Mouse (Mus musculus) spleen, adult 18-20 months (tissue): Measurements from ENCODE around the gene Hsf2bp.

Source experiments
- DNase-seq, 2 experiments: peaks; one replicate each; pipeline ENCODE4 v3.0.0; 2022; ENCODE audit warnings: mixed read lengths in 2 of 2

Hsf2bp gene

DNA sequence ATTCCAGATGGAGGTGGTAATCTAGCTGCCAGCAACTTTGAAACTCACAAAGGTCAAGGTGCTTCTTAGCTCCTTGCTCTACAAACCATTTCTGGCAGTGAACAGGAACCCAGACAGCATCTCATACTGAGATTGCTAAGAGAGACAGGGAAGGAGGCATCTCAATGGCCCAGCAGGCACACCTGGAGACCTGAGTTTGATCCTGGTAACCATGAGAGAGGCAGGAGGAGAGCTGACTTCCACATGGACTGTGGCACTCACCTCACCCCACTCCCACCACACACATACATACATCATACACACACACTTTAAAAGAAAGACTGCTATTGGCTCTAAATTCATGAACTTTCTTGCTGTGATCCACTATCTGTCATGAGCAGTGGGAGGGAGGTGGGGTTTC, 59.0 kb downstream of the Hsf2bp start:
- DNase-seq = no peak

- no peak for DNase-seq
These were observed 59.6 kb downstream of the Hsf2bp start for GRCm38 (mm10) chr17:31976501-31976900.

GRCm38 (mm10) chr17:31974694-31975093, 61.5 kb downstream of the Hsf2bp start:
- no peak for DNase-seq

- DNase-seq = no peak
These were observed 62.4 kb downstream of the Hsf2bp start for GRCm38 (mm10) chr17:31973664-31974230.

DNA sequence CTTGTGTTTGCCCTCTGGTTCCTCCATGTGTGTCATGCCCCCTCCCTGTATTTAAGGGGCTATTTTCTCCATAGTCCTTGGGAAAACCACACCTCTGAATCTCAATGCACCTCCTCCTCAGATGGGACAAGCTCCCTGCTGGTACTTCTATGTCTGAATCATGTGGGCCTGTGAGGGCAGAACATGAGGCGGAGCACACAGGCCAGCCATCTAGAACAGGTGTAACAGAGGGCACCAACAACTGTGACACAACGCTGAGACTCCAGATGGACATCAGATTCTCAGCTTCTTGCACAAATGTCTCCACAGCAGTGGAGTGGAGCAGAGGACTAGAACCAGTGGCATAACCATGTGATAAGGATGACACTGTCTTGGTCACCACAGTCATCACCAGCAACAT, 65.3 kb downstream of the Hsf2bp start:
- DNase-seq = no peak

GRCm38 (mm10) chr17:31968801-31969200, 67.3 kb downstream of the Hsf2bp start:
- no peak for DNase-seq

DNA sequence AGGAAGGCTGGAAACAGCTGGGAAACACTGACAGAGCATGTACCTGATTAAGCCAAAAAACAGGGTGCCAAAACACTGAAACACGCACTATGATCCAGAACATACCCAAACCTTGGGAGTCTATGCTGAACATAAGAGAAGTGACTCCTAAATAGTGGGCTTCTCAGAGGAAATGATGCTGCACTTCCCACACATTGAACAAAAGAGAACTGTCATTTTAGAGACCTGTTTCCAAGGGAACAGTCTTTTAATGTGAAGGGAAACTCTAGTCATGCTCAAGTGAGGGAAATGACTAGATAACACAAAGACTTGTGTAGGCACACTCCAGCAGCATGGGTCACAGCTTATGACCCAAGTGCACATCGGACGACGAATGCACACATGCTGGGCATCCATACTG, 68.8 kb downstream of the Hsf2bp start:
- no peak for DNase-seq

DNA sequence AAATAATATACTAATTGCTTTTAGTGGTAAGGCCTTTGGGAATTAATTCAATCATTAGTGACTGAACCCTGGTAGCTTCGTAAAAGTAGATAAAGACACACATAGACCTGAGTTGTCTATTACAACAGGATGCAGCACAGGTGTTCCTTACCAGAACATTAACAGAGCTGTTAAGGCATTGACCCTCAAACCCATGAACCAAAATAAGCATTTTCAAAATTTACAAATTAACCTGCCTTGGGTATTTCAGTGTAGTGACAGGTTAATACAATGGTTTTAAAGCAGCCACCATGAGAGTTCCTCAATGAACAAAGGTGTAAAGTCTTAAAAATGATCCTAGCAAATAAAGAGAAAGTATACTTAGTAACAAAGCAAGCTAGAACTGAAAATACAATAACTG, 69.6 kb downstream of the Hsf2bp start:
- DNase-seq = no peak

- peak in 1 of 2 experiments; percentile 9 for DNase-seq
These were observed 70.5 kb downstream of the Hsf2bp start for GRCm38 (mm10) chr17:31965623-31966022.

DNA sequence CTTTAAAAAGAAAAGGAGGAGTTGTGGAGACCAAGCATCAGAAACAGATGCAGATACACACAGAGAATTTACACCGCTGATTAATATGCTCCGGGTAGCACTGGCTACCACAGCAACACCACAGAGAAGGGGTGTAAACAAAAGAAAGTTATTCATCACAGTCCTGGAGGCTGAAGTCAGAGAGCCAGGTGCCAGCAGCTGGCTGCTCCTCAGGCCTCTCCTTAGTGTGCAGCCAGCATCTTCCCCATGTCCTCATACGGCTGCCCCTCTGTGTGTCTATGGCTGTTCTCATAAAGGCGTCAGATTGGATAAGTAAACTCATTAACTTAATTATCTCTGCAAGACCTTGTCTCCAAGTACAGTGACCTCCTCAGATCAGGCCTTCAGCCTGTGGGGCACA, 73.2 kb downstream of the Hsf2bp start:
- no peak for DNase-seq

GRCm38 (mm10) chr17:31962281-31962680, 73.9 kb downstream of the Hsf2bp start:
- no peak for DNase-seq

DNA sequence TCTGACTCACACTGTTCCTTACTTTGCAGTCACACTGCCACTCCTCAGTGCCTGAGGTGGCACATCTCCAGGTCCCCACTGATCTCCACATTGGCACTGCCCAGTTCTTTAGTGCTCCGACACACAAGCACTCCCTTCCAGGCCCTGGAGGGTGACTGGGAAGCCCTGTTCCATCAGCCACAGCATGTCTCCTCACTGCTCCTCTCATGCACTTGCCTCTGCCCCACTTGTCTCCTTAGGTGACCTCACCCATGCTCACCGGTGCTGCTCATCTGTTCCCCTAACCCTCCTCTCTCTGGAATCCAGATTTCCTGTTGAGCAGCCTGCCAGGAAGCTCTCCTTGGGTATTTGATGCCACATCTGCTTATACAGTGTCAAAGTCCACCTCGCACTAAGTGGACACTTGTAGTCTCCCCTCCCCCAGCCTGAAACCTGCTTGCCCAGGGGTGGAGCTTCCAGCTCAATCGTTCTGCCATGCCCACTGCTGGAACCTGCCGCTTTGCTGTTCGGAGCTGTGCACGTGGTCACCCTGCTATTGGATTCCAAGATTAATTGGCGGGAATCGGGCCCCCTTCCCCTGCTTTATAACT, 81.5 kb downstream of the Hsf2bp start:
- no peak for DNase-seq

DNA sequence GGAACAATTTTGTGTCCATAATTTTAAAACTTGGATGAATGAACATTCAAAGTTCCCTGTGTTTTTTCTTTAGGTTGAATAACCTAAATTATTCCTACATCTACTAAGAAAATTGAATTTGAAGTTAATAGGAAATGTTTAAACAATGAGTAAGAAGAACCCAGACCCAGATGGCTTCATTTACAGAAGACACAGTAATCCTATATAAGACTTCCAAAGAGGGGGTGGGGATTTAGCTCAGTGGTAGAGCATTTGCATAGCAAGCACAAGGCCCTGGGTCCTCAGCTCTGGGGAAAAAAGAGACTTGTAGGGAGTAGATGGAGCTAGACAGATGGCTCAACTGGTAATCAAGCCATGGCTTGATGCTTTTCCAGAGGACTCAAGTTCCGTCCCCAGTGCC, 87.1 kb downstream of the Hsf2bp start:
- DNase-seq = no peak

- no peak for DNase-seq
These were observed 89.7 kb downstream of the Hsf2bp start for GRCm38 (mm10) chr17:31946436-31946835.

DNA sequence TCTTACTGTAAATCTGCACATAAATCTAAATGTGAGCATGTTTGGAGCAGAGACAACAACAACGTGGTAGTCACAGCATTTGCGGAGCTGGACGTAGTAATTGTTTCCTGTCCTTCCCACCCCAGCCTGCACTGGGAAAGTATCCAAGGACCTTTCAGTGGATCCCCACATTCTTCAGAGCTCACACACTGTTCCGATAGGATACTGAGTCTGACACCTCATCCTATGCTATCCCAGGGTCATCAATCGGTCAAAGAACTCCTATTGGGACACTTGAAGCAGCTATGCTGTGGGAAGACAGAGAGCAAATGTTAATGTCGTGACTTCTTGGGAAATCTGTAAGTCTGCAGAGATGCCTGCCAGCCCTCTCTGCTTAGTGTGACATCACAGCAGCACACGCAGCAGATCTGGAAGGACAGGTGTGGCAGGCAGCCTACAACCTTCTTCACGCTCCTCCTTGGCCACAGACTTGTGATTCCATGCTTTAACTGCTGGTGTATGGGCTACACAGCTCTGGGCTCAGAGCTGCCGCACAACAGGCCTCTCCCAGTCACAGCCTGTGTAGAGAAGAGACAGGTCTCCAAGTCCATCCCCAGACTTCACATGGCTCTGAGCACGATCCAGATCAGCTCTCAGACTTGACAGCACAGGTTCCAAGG, 92.1 kb downstream of the Hsf2bp start:
- DNase-seq = no peak

DNA sequence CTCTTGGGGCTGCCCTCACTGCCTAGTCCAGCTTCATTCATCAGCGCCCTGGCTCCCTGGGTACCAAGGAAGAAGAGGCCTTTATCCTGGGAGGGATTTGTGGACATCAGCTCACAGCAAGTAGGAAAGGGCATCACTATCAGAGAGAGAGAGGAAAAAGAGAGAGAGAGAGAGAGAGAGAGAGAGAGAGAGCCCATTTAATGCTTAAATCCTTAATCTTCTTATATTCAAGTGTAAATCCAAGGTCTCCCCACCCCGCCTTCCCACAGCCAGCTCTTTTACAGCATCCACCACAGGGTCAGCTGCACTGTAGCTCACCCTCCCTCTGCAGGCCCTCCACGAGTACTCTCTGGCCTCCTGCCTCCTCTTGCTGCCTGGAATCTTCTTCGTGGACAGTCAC, 94.5 kb downstream of the Hsf2bp start:
- DNase-seq = no peak

- no peak for DNase-seq
These were observed 95.5 kb downstream of the Hsf2bp start for GRCm38 (mm10) chr17:31940607-31941006.

- no peak for DNase-seq
These were observed 96.7 kb downstream of the Hsf2bp start for GRCm38 (mm10) chr17:31939292-31940060.

GRCm38 (mm10) chr17:31938539-31939260, 97.4 kb downstream of the Hsf2bp start:
- no peak for DNase-seq

DNA sequence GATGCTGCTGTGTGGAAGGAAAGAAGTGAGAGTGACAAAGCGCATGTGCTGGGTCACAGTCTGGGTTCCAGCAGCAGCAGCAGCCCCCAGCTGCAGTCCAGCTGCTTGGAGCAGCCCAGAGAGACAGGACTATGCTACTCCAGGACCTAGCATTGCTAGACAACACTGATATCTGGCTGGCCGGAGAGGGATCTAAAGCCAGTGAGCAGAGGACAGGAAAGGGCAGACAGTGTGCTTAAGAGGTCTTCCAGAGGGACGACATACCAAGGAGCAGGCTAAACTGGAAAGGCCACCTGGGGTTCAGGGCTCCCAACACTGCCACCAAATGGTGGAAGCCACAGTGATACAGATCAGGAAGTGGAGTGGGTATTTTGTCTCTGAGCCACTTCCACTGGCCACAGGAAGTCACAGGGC, 99.0 kb downstream of the Hsf2bp start:
- peak in 1 of 2 experiments; percentile 19 for DNase-seq

- no peak for DNase-seq
These were observed 100.3 kb downstream of the Hsf2bp start for GRCm38 (mm10) chr17:31935841-31936240.

DNA sequence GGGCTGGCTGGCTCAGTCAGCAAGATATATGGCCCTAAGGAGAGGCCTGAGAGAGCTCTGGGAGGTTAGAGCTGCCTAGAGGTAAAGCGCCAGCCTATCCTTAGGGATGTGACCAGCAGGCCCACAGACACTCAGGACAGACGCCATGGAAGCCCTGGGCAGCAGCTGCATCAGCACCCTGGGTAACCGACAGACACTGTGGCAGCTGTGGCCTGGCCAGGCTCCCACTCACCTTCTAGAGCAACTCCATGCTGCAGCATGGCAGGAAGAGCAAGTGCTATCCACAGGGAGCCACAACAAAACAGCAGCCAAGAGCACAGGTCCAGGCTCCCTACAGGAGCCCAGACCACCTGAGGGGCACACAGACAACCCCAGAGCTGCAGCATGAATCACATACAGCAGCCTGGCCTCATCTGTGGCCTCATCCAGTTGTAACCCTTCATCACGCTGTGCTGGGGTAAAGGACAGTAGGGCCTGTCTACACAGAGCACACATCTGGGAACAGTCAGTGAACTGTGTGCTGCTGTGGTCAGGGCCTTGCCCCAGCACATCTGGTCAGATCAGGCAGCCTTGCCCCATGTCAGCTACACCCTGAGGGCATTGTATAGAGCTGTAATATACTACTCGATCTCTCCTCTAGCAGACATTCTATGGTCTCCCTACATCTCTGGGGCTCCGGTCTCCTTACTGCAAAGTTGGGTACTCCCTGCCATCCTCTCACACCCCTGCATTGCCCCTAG, 100.9 kb downstream of the Hsf2bp start:
- no peak for DNase-seq
